Mouse (Mus musculus) heart, postnatal 14 days (tissue): ENCODE results near the gene Tmf1. TPM values are rescaled to one million over a fixed set of nuclear protein-coding genes. Genes with fewer than 3 reads are reported as not detected.

Experiments used
- DNase-seq, 2 experiments: peaks; one replicate each; pipeline ENCODE4 v3.0.0; 2021 to 2022
- intact Hi-C: fragments of 180-260 bp; cut with DNase I; formaldehyde crosslinking; loops from one replicate; pipeline ENCODE4 v1.15.1; 2025
- long read RNA-seq, 2 experiments: library from polyadenylated mRNA; stranded (forward); transcript quantifications; one replicate each; pipeline ENCODE4 v2.0.0; 2021
- total RNA-seq, 2 experiments: library from RNA; stranded (reverse); gene quantifications; 2 replicates each; pipeline ENCODE4 v1.2.3; 2021

Tmf1 gene
- 10 to 100 TPM; 32.1 to 34.7 TPM for total RNA-seq
- long read RNA-seq, experiment 1, full-length matches to known transcripts, result 7 of 9 reads
- long read RNA-seq, experiment 1, partial matches to known transcripts, result 0 of 9 reads
- long read RNA-seq, experiment 1, other reads (novel, unspliced or antisense), result 2 of 9 reads
- long read RNA-seq, experiment 2, full-length matches to known transcripts, result 17 of 19 reads
- long read RNA-seq, experiment 2, partial matches to known transcripts, result 2 of 19 reads
- long read RNA-seq, experiment 2, other reads (novel, unspliced or antisense), result 0 of 19 reads

DNA sequence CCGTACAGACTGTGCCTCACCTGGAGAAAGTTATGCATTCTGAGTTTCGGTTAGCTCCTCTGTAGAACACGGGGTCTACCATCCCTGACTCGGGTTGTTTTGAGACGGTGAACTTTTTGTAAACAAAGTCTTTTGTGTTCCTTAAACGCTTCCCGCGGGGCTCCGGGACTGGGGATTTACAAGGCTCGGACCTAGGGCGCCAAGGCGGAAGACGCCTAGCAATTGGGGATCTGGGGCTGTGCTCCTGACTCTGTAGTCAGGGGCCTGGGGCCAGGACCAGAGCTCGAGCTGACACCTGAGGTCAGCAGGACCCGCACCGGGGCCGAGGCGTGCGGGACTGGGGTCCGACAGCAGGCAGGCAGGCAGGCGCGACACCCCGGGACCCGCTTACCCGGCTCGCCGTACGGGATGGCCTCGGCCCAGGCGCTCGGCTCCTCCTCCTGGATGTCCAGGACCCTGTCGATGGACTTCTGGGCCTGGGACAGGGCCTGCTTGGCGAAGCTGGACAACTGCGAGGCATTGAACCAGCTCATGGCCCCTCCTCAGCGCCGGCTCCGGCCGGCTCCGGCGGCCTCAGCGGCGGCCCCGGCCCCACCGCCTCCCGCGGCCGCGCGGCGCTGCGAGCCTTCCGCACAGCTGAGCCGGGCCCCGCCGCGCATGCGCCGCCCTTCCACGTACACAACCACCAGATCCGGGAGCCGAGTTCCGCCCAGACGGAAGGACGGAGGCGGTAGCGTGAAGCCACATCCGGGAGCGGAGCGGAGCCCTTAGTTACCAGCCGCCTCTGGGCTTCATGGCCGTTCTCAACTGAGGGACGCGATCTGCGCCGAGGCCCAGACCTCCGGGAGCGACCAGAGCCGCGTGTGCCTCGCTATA, at the start of gene Tmf1:
Gene Tmf1 (minus strand): TSS at position 632 of the 876 bp plus-strand sequence.
- intact Hi-C loops, result loop anchor here (10.0 kb wide), 1 partner anchor 346 kb away; no protein-coding TSS in a partner anchor

DNA sequence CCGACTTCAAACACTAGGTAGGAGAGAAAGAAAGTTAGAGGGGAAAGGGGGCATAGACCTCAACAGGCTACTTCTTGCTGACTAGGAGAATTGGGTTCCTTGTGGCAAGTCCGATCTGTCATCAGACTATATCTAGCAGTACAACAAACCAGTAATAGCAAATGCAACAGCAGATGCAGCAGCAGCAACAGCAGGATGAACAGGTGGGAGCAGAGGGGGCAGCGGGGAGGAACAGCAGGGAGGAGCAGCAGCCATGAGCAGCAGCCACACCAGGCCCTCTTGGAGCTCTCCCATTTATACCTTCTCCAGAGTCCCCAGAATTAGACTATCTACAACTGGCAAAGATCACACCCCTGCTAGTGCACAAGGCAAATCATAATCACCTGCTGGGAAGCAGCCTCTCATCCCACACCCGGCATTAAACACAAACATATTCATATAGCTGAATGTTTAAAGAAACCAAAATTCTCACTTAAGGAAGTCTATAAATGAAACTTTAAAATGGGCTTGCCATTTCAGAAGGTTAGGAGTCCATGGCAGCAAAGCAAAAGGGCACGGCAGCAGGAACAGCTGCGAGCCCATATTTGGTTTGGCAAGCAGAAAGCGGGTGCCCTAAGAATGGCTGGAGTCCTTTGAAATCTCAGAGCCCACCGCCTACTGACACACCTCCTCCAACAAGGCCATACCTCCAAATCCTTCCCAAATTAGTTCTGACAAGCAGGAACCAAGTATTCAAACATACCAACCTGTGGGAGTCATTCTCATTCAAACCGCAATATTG, 48.3 kb upstream of the Tmf1 start:
- intact Hi-C loops, result no loop called here
- DNase-seq, result no peak

More for the DNA sequence above, at the start of gene Tmf1:
- DNase-seq, result peak; percentile 95 to 97

DNA sequence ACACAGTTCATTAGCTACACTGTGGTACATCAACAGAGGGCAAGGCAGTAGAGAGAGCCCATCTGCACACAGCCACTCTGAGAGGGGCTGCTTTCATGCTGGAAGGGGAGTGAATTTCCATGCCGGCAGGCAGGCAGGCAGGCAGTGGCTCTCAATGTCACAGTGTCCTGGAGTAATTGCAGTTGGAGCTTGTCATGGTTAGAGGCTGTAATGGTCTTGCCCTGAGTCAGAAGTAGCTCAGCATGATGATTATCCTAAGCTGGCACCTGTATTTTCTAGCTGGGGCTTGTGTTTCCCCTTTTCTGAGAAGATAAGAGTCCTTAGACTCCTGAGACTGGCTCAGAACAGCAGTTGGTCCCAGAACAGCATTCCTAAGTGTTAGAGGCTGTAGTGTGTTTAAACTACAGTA, 47.2 kb upstream of the Tmf1 start:
- intact Hi-C loops, result no loop called here
- DNase-seq, result no peak

DNA sequence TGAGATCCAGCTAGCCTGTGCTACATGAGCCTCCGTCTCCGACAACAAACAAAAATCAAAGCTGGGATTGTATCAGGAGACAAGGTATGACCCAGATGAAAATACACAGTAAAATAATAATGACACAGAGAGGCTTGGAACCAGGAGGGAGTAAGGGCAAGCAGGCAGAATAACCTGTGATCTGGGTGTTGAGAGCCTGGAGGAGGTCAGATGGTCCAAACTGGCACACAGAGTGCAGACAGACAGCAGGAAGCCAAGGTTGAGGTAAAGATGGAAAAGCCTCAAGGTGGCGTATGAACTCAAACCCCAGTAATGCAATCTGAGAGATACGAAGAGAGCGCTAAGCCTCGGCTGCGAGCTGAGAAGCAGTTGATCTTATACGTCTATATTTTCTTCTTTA, 45.6 kb upstream of the Tmf1 start:
- intact Hi-C loops, result no loop called here

DNA sequence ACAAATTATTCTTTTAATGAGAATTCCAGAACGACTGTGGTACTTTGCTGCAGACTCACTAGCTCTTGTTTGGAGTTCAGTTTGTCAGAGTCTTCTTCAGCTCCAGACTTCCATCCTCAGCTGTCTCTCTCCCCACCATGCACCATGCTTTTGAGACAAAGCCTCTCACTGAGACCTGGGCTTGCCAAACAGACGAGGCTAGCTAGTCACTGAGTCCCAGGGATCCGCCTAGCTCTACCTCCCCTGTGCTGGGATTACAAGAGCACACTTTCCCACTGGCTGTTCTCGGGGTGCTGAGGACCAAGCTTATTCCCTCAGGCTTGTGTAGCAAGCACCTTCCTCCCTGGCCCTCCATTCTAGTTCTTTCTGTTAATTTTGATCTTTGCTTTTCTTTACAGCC, 44.6 kb upstream of the Tmf1 start:
- DNase-seq, result no peak
- intact Hi-C loops, result no loop called here

More for the DNA sequence above, 45.6 kb upstream of the Tmf1 start:
- DNase-seq, result no peak

DNA sequence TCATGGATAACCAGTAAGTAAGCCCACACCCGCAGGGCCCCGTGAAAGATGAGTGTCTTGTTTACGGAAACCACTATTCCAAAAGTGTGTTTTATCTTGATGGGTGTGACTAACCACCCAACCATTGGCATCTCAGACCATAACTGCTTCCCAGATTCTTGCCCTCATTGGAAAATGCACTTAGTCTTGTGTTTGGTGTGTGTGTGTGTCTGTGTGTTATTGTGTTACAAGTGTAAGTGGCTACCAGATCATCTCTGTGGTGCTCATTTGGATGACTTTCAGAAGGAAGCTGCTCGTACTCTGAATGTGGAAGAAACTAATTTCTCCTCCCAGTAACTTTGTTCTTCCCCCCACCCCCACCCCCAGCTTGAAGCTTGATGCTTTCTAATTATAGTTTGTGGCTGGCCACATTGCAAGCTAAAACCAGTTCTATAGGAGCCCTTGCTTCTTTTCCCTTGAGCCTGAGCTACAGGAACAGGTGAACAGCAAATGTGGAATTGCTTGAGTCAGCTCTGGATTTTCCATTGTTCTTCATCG, 44.1 kb upstream of the Tmf1 start:
- intact Hi-C loops, result no loop called here
- DNase-seq, result no peak

DNA sequence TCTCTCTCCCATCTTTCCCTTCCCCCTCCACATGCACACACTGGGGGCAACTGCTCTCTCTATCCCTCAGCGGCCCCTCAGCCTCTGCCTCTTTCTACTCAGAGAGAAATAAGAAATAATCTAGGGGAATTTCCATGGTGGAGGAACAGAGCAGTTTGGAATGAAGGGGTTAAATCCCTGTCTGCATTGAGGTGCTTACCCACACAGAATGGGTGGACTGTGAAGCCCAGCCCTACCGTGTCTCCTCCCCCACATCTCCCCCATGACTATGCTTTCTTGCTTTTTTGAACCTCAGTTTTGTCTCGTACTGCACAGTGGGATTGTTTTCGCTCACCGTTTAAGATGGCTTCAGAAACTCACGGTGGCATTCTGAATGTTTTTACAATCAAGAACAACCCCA, 43.4 kb upstream of the Tmf1 start:
- intact Hi-C loops, result no loop called here
- DNase-seq, result no peak

DNA sequence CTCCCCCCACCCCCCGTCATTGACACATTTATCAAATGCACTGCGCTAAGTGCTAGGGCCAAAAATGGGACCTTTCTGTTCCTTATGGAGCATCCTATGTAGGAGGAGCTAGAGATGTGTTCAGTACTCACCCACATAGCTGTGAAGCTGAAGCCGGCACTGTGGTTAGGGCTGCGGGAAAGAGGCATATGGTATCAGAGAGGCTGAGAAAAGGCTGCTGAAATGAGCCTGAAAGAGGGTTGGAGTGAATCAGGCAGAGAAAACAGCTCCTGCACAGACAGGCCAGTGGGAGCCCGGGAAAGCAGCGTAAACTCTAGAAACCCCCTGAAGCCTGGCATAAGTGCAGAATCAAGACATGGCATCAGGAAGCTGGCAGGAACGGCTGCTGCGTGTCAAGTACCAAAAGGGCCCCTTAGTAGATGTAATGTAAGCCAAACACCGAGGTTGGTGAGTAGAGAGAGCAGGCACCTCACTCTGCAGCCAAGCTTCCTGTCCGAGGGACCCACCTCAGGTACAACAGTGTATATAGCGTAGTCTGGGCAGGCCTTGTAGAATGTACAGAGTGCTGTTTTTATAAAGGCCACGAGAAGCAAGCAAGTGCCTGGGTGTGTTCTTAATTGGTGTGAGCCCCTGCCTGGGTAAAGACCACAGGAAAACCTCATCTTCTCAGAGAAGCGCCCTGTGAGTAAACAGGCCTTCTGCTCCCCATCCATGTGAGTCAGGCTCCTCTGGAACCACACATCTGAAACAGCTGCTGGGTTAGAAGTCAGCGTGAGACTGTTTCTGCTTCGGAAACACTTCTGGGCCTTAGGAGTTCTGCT, 42.5 kb upstream of the Tmf1 start:
- intact Hi-C loops, result no loop called here
- DNase-seq, result no peak

DNA sequence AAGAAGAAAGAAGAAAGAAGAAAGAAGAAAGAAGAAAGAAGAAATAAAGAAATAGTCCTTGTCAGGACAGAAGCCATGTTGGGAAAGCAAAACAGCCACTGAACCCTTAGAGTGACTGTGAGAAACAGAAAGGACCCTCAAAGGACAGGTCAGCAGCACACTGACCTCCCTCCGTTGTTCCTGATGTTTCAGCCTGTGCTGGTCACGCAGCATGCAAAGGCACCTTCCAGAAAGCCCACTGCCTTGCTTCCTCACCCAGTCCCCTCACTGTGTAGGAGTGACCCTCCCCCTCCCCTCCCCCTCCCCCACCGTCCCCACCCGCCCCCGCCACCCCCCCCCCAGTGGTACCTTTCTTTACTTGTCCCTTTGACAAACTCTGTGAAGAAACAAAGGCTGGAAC, 41.8 kb upstream of the Tmf1 start:
- intact Hi-C loops, result no loop called here

DNA sequence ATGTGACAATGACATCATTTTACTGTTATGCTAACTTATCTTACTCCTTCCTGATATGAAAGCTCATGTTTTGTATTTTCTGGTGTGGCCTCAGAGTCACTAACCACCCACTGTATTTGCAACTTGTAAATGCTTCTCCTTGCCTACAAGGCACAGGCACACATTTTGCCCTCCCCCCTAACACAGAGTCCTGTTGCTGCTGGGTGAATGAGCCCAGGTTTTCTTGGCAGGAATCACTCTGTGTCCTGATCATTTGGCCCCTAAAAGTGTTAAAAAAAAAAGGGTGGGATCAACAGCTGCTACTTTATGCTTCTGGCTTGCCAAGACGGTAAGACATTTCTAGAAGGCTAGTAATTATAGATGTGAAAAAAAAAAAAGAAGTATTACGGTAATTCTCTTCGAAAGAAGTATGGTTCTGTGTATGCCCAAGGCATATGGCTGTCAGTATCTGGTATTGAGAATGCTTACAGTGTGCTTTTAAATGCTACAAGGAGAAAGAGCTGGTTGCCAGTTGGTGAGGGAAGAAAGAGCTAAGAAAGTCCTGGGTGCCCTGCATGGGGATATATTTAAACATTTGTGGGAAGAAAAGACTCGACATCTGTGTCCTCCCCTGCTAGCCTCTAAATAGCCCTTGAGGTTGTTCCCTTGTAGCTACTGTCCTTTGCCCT, 37.4 kb upstream of the Tmf1 start:
- no peak for DNase-seq
- intact Hi-C loops, result no loop called here

More for the DNA sequence above, 41.8 kb upstream of the Tmf1 start:
- DNase-seq, result no peak

DNA sequence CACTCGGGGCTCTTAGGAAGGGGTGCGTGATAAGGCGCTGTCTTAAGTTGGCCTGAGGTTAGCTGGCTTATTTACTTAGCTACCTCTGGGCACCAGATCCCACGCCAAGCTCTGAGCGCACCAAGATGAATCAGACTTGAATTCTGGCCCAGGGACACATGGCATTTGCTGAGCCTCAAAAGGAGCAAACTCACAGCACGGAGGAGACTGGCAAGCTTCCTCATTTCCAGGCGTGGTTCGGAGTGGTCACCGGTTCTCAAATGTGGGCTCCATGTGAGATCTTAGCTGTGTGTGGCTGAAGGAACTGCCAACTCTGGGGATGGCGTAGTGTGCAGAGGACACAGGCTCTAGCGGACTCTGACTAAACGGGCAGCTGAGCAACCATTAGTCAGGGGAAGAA, 33.1 kb upstream of the Tmf1 start:
- DNase-seq, result peak; percentile 49 to 50
- intact Hi-C loops, result loop anchor here (2.0 kb wide), 1 partner anchor 37 kb away; no protein-coding TSS in a partner anchor

DNA sequence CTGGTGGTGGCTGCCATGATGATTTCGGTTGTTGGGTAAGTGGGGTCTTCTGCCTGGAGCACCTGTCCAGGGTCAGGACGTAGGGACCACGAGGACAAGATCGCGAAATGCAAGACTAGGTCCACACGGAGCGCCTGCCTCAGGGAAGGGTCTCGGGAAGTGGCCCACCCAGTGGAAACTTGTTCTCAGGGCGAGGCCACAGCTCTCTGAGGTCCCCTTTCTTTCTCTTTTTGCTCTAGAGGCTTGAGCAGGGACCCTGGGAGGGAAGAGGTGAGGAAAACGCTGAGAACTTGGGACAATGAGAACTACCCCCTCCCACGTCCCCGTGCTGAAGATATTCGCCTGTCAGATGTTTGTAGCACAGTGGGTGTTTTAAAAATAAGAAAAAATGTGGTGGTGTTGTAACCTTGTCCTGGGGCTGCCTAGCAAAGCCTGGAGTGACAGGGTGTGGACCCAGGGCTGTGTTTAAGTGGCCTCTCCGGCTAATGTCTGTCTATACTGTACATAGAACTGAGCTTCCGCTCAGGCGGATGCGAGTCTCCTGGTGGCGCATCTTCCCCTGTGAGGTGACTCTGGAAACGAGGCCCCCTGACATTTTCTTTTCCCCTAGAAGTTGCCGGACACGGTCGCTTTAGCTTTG, 32.2 kb upstream of the Tmf1 start:
- DNase-seq, result peak in 1 of 2 experiments; percentile 25
- intact Hi-C loops, result loop anchor here (2.0 kb wide), 1 partner anchor 38 kb away; no protein-coding TSS in a partner anchor

DNA sequence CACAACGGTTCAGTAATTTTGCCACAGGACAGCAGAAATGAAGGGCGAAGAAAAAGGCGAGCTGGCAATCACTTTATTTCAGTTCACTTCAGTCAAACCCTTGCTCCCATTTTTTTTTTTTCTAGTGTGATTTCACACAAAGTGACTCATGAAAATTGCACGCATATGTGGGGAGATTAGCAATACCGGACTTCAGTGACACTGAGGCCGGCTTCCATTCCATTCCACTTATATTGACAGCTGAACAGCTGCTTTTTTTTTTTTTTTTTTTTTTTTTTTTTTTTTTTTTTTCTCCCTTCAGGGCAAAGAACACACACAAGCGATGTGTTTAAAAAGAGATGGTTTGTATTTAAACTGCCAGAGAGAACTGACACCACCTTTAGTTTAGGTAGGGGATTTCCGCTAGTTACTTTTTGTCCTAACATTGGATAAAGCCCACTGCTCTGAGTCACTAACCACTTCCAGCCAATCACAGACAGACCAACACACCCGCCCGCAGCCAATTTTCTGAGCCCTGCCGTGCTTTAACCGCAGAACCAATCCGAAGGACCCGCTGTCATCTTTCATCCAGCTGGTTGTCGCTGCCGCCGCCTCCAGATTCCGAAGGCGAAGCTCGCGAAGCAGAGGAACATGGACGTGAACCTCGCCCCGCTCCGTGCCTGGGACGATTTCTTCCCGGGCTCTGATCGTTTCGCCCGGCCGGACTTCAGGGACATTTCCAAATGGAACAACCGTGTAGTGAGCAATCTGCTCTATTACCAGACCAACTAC, 31.5 kb upstream of the Tmf1 start, which contains the start of gene Arl6ip5:
Gene Arl6ip5 (plus strand): TSS at position 499 of the 771 bp plus-strand sequence.
- intact Hi-C loops, result loop anchor here (2.0 kb wide), 1 partner anchor 38 kb away; no protein-coding TSS in a partner anchor
- DNase-seq, result peak; percentile 87

DNA sequence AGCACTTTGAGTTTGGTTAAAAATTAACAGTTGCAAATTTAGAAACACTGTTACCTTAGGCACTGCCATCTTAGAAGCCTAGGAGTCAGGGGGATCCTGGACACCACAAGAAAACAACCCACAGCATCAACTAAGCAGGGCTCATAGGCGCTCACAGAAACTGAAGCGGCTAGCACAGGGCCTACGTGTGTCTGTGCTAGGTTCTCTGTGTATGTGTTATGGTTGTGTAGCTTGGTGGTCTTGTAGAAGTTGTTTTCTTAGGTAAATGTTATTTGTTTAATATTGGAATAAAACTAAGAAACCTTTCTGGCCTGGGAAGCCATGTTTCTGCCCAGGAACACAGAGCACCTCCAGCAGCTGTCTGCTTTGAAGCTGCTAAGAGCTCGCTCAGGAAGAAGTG, 30.8 kb upstream of the Tmf1 start:
- DNase-seq, result no peak
- intact Hi-C loops, result loop anchor here (2.0 kb wide), 1 partner anchor 39 kb away; no protein-coding TSS in a partner anchor

DNA sequence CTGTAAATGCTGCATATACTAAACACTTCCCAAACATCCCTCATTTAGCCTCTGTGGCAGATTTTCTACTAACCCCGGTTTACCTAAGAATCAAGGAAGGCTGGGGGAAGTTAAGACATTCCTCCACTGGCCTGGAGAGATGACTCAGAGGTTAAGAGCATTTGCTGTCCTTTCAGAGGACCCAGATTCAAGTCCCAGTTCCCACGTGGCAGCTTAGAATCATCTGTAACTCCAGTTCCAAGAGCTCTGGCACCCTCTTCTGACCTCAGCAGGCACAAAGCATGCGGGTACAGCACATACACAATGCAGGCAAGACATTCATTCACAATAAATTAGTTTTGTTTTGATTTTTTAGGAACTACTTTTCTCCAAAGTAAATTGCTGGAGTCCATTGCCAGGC, 30.3 kb upstream of the Tmf1 start:
- intact Hi-C loops, result no loop called here
- DNase-seq, result no peak

DNA sequence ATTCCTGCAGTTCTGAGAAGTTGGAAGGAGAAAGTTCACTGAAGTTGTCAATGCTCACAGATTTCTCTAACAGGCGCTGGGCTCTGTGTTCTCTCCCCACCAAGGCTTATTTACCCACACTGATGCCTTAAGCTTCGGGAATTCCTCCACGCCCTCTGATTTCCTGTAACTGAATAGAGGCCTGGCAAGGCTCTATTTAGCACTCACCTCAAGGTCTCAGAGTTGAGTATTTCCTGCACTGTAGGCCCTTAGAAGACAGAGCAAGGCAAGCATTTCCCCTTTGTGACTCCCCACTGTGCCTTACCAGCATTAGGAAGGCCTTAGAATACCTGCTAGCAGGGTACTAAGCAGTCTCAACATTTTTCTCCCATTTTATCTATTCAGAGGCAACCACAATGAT, 29.5 kb upstream of the Tmf1 start:
- intact Hi-C loops, result no loop called here
- no peak for DNase-seq

DNA sequence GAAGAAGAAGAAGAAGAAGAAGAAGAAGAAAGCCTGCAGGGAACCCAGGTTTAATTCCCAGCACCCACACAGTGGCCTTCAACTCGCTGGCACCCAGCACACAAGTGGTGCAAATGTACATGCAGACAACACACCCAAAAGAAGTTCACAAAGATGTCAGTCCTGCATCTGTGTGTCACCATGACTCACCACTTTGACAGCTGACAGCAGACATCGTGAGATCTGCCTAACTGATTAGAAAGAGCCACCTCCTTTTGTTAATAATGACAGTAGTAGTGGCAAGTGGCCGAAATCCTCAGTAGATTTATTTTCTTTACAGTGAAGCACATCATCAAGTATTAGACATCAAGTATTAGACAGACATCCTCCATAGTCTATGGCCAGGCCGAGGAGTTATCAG, 28.2 kb upstream of the Tmf1 start:
- DNase-seq, result no peak
- intact Hi-C loops, result no loop called here

DNA sequence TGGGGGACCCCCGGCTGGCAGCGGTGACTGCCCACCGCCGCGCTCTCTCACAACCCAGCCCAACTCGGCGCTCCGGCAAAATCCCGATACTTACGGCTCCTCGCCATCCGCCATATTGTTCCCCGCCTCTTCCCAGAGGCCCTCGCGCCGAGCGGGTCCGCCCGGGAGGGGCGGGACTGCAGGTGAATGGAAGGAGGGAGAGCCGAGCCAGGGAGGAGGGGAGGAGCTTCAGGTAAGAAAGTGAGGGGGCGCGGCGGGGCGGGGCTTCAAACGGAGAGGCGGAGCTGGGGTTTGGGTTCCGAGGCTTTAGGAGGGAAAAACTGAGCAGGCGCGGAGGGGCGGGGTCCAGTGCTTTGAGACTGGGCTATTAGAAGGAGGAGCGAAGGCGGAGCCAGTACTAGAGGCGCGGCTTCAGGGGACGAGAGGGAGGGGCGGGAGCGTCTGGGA, 26.5 kb upstream of the Tmf1 start, which contains the start of gene Uba3:
Gene Uba3 (minus strand): TSS at position 209 of the 447 bp plus-strand sequence.
- intact Hi-C loops, result no loop called here
- peak; percentile 98 to 99 for DNase-seq
